Mouse (Mus musculus): ENCODE measurements around the gene Map3k20.

- TF ChIP-seq CTCF (IDR thresholded peaks at IDR 0.05; ENCODE audit: insufficient read depth, low read length), result no peak
- no peak for TF ChIP-seq POLR2A (IDR thresholded peaks at IDR 0.05; ENCODE audit: borderline replicate concordance, extremely low read depth, low read depth, low read length)
Observed at GRCm38 (mm10) chr2:72361572-72361971, 76.1 kb downstream of the Map3k20 start.

All from lung, adult 2 months (tissue).